Mouse (Mus musculus) megakaryocyte, embryonic 14.5 days (primary cell): ENCODE data around the gene Wfs1. TPM values are rescaled to one million over a fixed set of nuclear protein-coding genes. Genes with fewer than 3 reads are reported as not detected.
A peak's percentile ranks its signal among the peaks of the same experiment; 100 is the strongest.

Experiments used
- H3K27me3 ChIP-seq: replicated peaks from 2 replicates; pipeline ENCODE3; 2012; ENCODE audit warnings: inconsistent platforms
- H3K36me3 ChIP-seq: replicated peaks from 2 replicates; pipeline ENCODE3; 2012; ENCODE audit warnings: low read length, inconsistent platforms, mixed read lengths
- H3K4me1 ChIP-seq: 2 replicates; pipeline ENCODE4 v1.6.1; 2012; ENCODE audit warnings: inconsistent platforms
- H3K4me3 ChIP-seq: replicated peaks from 2 replicates; pipeline ENCODE3; 2012; ENCODE audit warnings: moderate library complexity, mild to moderate bottlenecking, inconsistent platforms
- H3K9me3 ChIP-seq: 2 replicates; pipeline ENCODE4 v1.6.1; 2012; ENCODE audit warnings: inconsistent platforms
- FLI1 ChIP-seq: IDR thresholded peaks from 2 replicates; pipeline ENCODE4 v1.6.1; 2012; ENCODE audit warnings: low read length, inconsistent platforms, mixed read lengths
- GATA1 ChIP-seq: IDR thresholded peaks from 3 replicates; pipeline ENCODE4 v1.6.1; 2012; ENCODE audit warnings: mixed read lengths, low read length, inconsistent platforms, borderline replicate concordance
- polyA plus RNA-seq: library from polyadenylated mRNA; stranded (reverse); fragments of >175 nt; gene quantifications from 2 replicates; pipeline ENCODE4 v1.2.3, GENCODE M21; 2012; ENCODE audit warnings: low replicate concordance; ENCODE audit not compliant: insufficient read depth

Wfs1 gene
- polyA plus RNA-seq, 1 experiment = 0.78 TPM

GRCm38 (mm10) chr5:36989625-36989977 is 596 bp upstream of the Wfs1 start:
- Histone ChIP-seq H3K4me3 (no peak overlapping the region), H3K27me3 (peaks cover 67% of the 10 kb centered on the region), H3K4me1 (peaks cover 16% of the 10 kb centered on the region), H3K36me3 (no peaks in the 10 kb centered on the region), H3K9me3 (peaks cover 10% of the 10 kb centered on the region)
- TF ChIP-seq FLI1 = no peak
- TF ChIP-seq GATA1 = no peak

- peaks cover 4% of the 10 kb centered on the region for H3K9me3 ChIP-seq
- TF ChIP-seq FLI1 = no peak
- TF ChIP-seq GATA1 = no peak
- H3K4me1 ChIP-seq = peaks cover 16% of the 10 kb centered on the region
- H3K36me3 ChIP-seq = no peaks in the 10 kb centered on the region
- peaks cover 69% of the 10 kb centered on the region for H3K27me3 ChIP-seq
- H3K4me3 ChIP-seq = peak overlapping the region; percentile 91
These were observed 753 bp downstream of the Wfs1 start for GRCm38 (mm10) chr5:36988124-36988780.

GRCm38 (mm10) chr5:36986617-36987016 is 2.4 kb downstream of the Wfs1 start:
- peaks cover 72% of the 10 kb centered on the region for H3K27me3 ChIP-seq
- TF ChIP-seq GATA1 = no peak
- TF ChIP-seq FLI1 = no peak

GRCm38 (mm10) chr5:36982271-36982670 is 6.7 kb downstream of the Wfs1 start:
- Histone ChIP-seq H3K36me3 (no peaks in the 10 kb centered on the region), H3K4me3 (no peak overlapping the region), H3K27me3 (peaks cover 62% of the 10 kb centered on the region), H3K9me3 (no peaks in the 10 kb centered on the region), H3K4me1 (no peaks in the 10 kb centered on the region)
- TF ChIP-seq GATA1 = no peak
- TF ChIP-seq FLI1 = no peak

More at GRCm38 (mm10) chr5:36986617-36987016, 2.4 kb downstream of the Wfs1 start:
- Histone ChIP-seq H3K4me3 (no peak overlapping the region), H3K9me3 (no peaks in the 10 kb centered on the region), H3K36me3 (no peaks in the 10 kb centered on the region), H3K4me1 (peaks cover 16% of the 10 kb centered on the region)

- TF ChIP-seq GATA1 (no peak), FLI1 (no peak)
- Histone ChIP-seq H3K4me1 (no peaks in the 10 kb centered on the region), H3K4me3 (no peak overlapping the region), H3K36me3 (no peaks in the 10 kb centered on the region), H3K9me3 (no peaks in the 10 kb centered on the region), H3K27me3 (peaks cover 55% of the 10 kb centered on the region)
These were observed 9.4 kb downstream of the Wfs1 start for GRCm38 (mm10) chr5:36979631-36980030.

GRCm38 (mm10) chr5:36979001-36979400 is 10.0 kb downstream of the Wfs1 start:
- H3K9me3 ChIP-seq = no peaks in the 10 kb centered on the region
- peaks cover 52% of the 10 kb centered on the region for H3K27me3 ChIP-seq
- no peak overlapping the region for H3K4me3 ChIP-seq
- no peaks in the 10 kb centered on the region for H3K36me3 ChIP-seq
- no peaks in the 10 kb centered on the region for H3K4me1 ChIP-seq
- TF ChIP-seq FLI1 = no peak
- TF ChIP-seq GATA1 = no peak

GRCm38 (mm10) chr5:36977809-36978208 is 11.2 kb downstream of the Wfs1 start:
- TF ChIP-seq GATA1 = no peak
- no peak for TF ChIP-seq FLI1
- no peaks in the 10 kb centered on the region for H3K4me1 ChIP-seq
- H3K36me3 ChIP-seq = no peaks in the 10 kb centered on the region
- no peak overlapping the region for H3K4me3 ChIP-seq
- H3K9me3 ChIP-seq = no peaks in the 10 kb centered on the region
- H3K27me3 ChIP-seq = peaks cover 46% of the 10 kb centered on the region

- H3K9me3 ChIP-seq = no peaks in the 10 kb centered on the region
- H3K4me1 ChIP-seq = no peaks in the 10 kb centered on the region
- no peak for TF ChIP-seq FLI1
- TF ChIP-seq GATA1 = no peak
- peaks cover 32% of the 10 kb centered on the region for H3K27me3 ChIP-seq
- no peaks in the 10 kb centered on the region for H3K36me3 ChIP-seq
- no peak overlapping the region for H3K4me3 ChIP-seq
These were observed 13.7 kb downstream of the Wfs1 start for GRCm38 (mm10) chr5:36975336-36975735.

GRCm38 (mm10) chr5:36971587-36971986 is 17.4 kb downstream of the Wfs1 start:
- Histone ChIP-seq H3K36me3 (no peaks in the 10 kb centered on the region), H3K27me3 (peaks cover 9% of the 10 kb centered on the region), H3K9me3 (no peaks in the 10 kb centered on the region), H3K4me1 (no peaks in the 10 kb centered on the region), H3K4me3 (no peak overlapping the region)
- no peak for TF ChIP-seq FLI1
- no peak for TF ChIP-seq GATA1

- Histone ChIP-seq H3K27me3 (peaks cover 31% of the 10 kb centered on the region), H3K4me1 (no peaks in the 10 kb centered on the region), H3K4me3 (no peak overlapping the region), H3K9me3 (no peaks in the 10 kb centered on the region), H3K36me3 (no peaks in the 10 kb centered on the region)
- TF ChIP-seq GATA1 (no peak), FLI1 (no peak)
These were observed 28.5 kb downstream of the Wfs1 start for GRCm38 (mm10) chr5:36960501-36960900.

- no peak overlapping the region for H3K4me3 ChIP-seq
- no peak for TF ChIP-seq FLI1
- TF ChIP-seq GATA1 = no peak
- no peaks in the 10 kb centered on the region for H3K36me3 ChIP-seq
- H3K27me3 ChIP-seq = peaks cover 27% of the 10 kb centered on the region
- no peaks in the 10 kb centered on the region for H3K4me1 ChIP-seq
- H3K9me3 ChIP-seq = no peaks in the 10 kb centered on the region
These were observed 30.2 kb downstream of the Wfs1 start for GRCm38 (mm10) chr5:36958837-36959236.
